Mouse (Mus musculus): ENCODE measurements around the gene Prkn. TPM values are rescaled to one million over a fixed set of nuclear protein-coding genes. Genes with fewer than 3 reads are reported as not detected.

The Prkn gene
- total RNA-seq, 1 experiment, result 1.7 TPM

GRCm38 (mm10) chr17:11913620-11914019 lies 1073.4 kb downstream of the Prkn start:
- Histone ChIP-seq H3K9me3 (ENCODE audit: control insufficient read depth, insufficient read depth, low read depth, low read length) (no peaks in the 10 kb centered on the region), H3K4me1 (ENCODE audit: control insufficient read depth in 2 of 2, insufficient read depth in 2 of 2, low read length in 2 of 2, poor library complexity in 1 of 2) (no peaks in the 10 kb centered on the region), H3K27ac (ENCODE audit: insufficient read depth, low read depth, low read length, poor library complexity, severe bottlenecking) (no peak overlapping the region), H3K4me3 (ENCODE audit: insufficient read depth in 1 of 2, low read depth in 1 of 2, low read length in 2 of 2, poor library complexity in 1 of 2, severe bottlenecking in 1 of 2) (no peak overlapping the region), H3K36me3 (ENCODE audit: control insufficient read depth, insufficient read depth, low read length, poor library complexity, severe bottlenecking) (no peaks in the 10 kb centered on the region), H3K9ac (ENCODE audit: insufficient read depth, low read depth, low read length, poor library complexity, severe bottlenecking) (no peak overlapping the region)
- in situ Hi-C loops (cut with MboI; ENCODE audit: low sequenced_read_pairs in 2 of 2, unreplicated experiment in 2 of 2), result no loop called here
- no peak for DNase-seq (ENCODE audit: low read depth, low spot score)
- TF ChIP-seq ZC3H11A (IDR thresholded peaks at IDR 0.05; ENCODE audit: borderline replicate concordance, low read depth, low read length) (no peak), MAFK (IDR thresholded peaks at IDR 0.05; ENCODE audit: insufficient read depth, low read depth, low read length) (no peak), ZNF384 (IDR thresholded peaks at IDR 0.05; ENCODE audit: low read depth, low read length) (no peak), HCFC1 (IDR thresholded peaks at IDR 0.05; ENCODE audit: borderline replicate concordance, insufficient read depth, low read length) (no peak)

GRCm38 (mm10) chr17:11914451-11914850 lies 1074.3 kb downstream of the Prkn start:
- H3K4me1 ChIP-seq (ENCODE audit: control insufficient read depth in 2 of 2, insufficient read depth in 2 of 2, low read length in 2 of 2, poor library complexity in 1 of 2), result no peaks in the 10 kb centered on the region
- no peaks in the 10 kb centered on the region for H3K36me3 ChIP-seq (ENCODE audit: control insufficient read depth, insufficient read depth, low read length, poor library complexity, severe bottlenecking)
- H3K9me3 ChIP-seq (ENCODE audit: control insufficient read depth, insufficient read depth, low read depth, low read length), result no peaks in the 10 kb centered on the region
- no peak overlapping the region for H3K9ac ChIP-seq (ENCODE audit: insufficient read depth, low read depth, low read length, poor library complexity, severe bottlenecking)
- H3K4me3 ChIP-seq (ENCODE audit: insufficient read depth in 1 of 2, low read depth in 1 of 2, low read length in 2 of 2, poor library complexity in 1 of 2, severe bottlenecking in 1 of 2), result no peak overlapping the region
- TF ChIP-seq MAFK (IDR thresholded peaks at IDR 0.05; ENCODE audit: insufficient read depth, low read depth, low read length) (no peak), CHD2 (IDR thresholded peaks at IDR 0.05; ENCODE audit: low read depth, low read length) (no peak), HCFC1 (IDR thresholded peaks at IDR 0.05; ENCODE audit: borderline replicate concordance, insufficient read depth, low read length) (no peak), ZC3H11A (IDR thresholded peaks at IDR 0.05; ENCODE audit: borderline replicate concordance, low read depth, low read length) (no peak)
- no peak overlapping the region for H3K27ac ChIP-seq (ENCODE audit: insufficient read depth, low read depth, low read length, poor library complexity, severe bottlenecking)
- in situ Hi-C loops (cut with MboI; ENCODE audit: low sequenced_read_pairs in 2 of 2, unreplicated experiment in 2 of 2), result no loop called here
- no peak for DNase-seq (ENCODE audit: low read depth, low spot score)

- no peak for TF ChIP-seq HCFC1 (IDR thresholded peaks at IDR 0.05; ENCODE audit: borderline replicate concordance, insufficient read depth, low read length)
- TF ChIP-seq ZC3H11A (IDR thresholded peaks at IDR 0.05; ENCODE audit: borderline replicate concordance, low read depth, low read length), result peak; percentile 57; the same call in 1 of the 2 replicates
- Histone ChIP-seq H3K4me1 (ENCODE audit: control insufficient read depth in 2 of 2, insufficient read depth in 2 of 2, low read length in 2 of 2, poor library complexity in 1 of 2) (no peaks in the 10 kb centered on the region), H3K36me3 (ENCODE audit: control insufficient read depth, insufficient read depth, low read length, poor library complexity, severe bottlenecking) (no peaks in the 10 kb centered on the region), H3K9ac (ENCODE audit: insufficient read depth, low read depth, low read length, poor library complexity, severe bottlenecking) (no peak overlapping the region), H3K9me3 (ENCODE audit: control insufficient read depth, insufficient read depth, low read depth, low read length) (no peaks in the 10 kb centered on the region), H3K4me3 (ENCODE audit: insufficient read depth in 1 of 2, low read depth in 1 of 2, low read length in 2 of 2, poor library complexity in 1 of 2, severe bottlenecking in 1 of 2) (no peak overlapping the region), H3K27ac (ENCODE audit: insufficient read depth, low read depth, low read length, poor library complexity, severe bottlenecking) (no peak overlapping the region)
- no peak for DNase-seq (ENCODE audit: low read depth, low spot score)
- in situ Hi-C loops (cut with MboI; ENCODE audit: low sequenced_read_pairs in 2 of 2, unreplicated experiment in 2 of 2), result no loop called here
These were observed 1078.1 kb downstream of the Prkn start for GRCm38 (mm10) chr17:11918123-11918801.

GRCm38 (mm10) chr17:11919581-11919980 lies 1079.4 kb downstream of the Prkn start:
- DNase-seq (ENCODE audit: low read depth, low spot score), result no peak
- Histone ChIP-seq H3K27ac (ENCODE audit: insufficient read depth, low read depth, low read length, poor library complexity, severe bottlenecking) (no peak overlapping the region), H3K36me3 (ENCODE audit: control insufficient read depth, insufficient read depth, low read length, poor library complexity, severe bottlenecking) (no peaks in the 10 kb centered on the region), H3K9me3 (ENCODE audit: control insufficient read depth, insufficient read depth, low read depth, low read length) (no peaks in the 10 kb centered on the region), H3K9ac (ENCODE audit: insufficient read depth, low read depth, low read length, poor library complexity, severe bottlenecking) (no peak overlapping the region), H3K4me3 (ENCODE audit: insufficient read depth in 1 of 2, low read depth in 1 of 2, low read length in 2 of 2, poor library complexity in 1 of 2, severe bottlenecking in 1 of 2) (no peak overlapping the region), H3K4me1 (ENCODE audit: control insufficient read depth in 2 of 2, insufficient read depth in 2 of 2, low read length in 2 of 2, poor library complexity in 1 of 2) (no peaks in the 10 kb centered on the region)
- TF ChIP-seq MAFK (IDR thresholded peaks at IDR 0.05; ENCODE audit: insufficient read depth, low read depth, low read length) (no peak), CHD2 (IDR thresholded peaks at IDR 0.05; ENCODE audit: low read depth, low read length) (no peak), ZNF384 (IDR thresholded peaks at IDR 0.05; ENCODE audit: low read depth, low read length) (no peak), ZC3H11A (IDR thresholded peaks at IDR 0.05; ENCODE audit: borderline replicate concordance, low read depth, low read length) (no peak), HCFC1 (IDR thresholded peaks at IDR 0.05; ENCODE audit: borderline replicate concordance, insufficient read depth, low read length) (no peak)
- in situ Hi-C loops (cut with MboI; ENCODE audit: low sequenced_read_pairs in 2 of 2, unreplicated experiment in 2 of 2), result no loop called here

GRCm38 (mm10) chr17:11921026-11921425 lies 1080.8 kb downstream of the Prkn start:
- Histone ChIP-seq H3K4me1 (ENCODE audit: control insufficient read depth in 2 of 2, insufficient read depth in 2 of 2, low read length in 2 of 2, poor library complexity in 1 of 2) (no peaks in the 10 kb centered on the region), H3K4me3 (ENCODE audit: insufficient read depth in 1 of 2, low read depth in 1 of 2, low read length in 2 of 2, poor library complexity in 1 of 2, severe bottlenecking in 1 of 2) (no peak overlapping the region), H3K9me3 (ENCODE audit: control insufficient read depth, insufficient read depth, low read depth, low read length) (no peaks in the 10 kb centered on the region), H3K9ac (ENCODE audit: insufficient read depth, low read depth, low read length, poor library complexity, severe bottlenecking) (no peak overlapping the region), H3K36me3 (ENCODE audit: control insufficient read depth, insufficient read depth, low read length, poor library complexity, severe bottlenecking) (no peaks in the 10 kb centered on the region), H3K27ac (ENCODE audit: insufficient read depth, low read depth, low read length, poor library complexity, severe bottlenecking) (no peak overlapping the region)
- TF ChIP-seq CHD2 (IDR thresholded peaks at IDR 0.05; ENCODE audit: low read depth, low read length) (no peak), MAFK (IDR thresholded peaks at IDR 0.05; ENCODE audit: insufficient read depth, low read depth, low read length) (no peak), HCFC1 (IDR thresholded peaks at IDR 0.05; ENCODE audit: borderline replicate concordance, insufficient read depth, low read length) (no peak), ZNF384 (IDR thresholded peaks at IDR 0.05; ENCODE audit: low read depth, low read length) (no peak), ZC3H11A (IDR thresholded peaks at IDR 0.05; ENCODE audit: borderline replicate concordance, low read depth, low read length) (no peak)
- DNase-seq (ENCODE audit: low read depth, low spot score), result no peak
- in situ Hi-C loops (cut with MboI; ENCODE audit: low sequenced_read_pairs in 2 of 2, unreplicated experiment in 2 of 2), result no loop called here
